Mouse (Mus musculus) lung, postnatal 0 days (tissue): Measurements from ENCODE around the gene Dram1.

ENCODE experiments used
- CTCF ChIP-seq: IDR thresholded peaks from 2 replicates; pipeline ENCODE4 v1.5.1; 2016; ENCODE audit warnings: antibody characterized with exemption, mild to moderate bottlenecking
- EP300 ChIP-seq: IDR thresholded peaks from 2 replicates; pipeline ENCODE4 v1.6.1; 2016; ENCODE audit warnings: antibody characterized with exemption, mild to moderate bottlenecking, control low read depth

- TF ChIP-seq CTCF = no peak
- TF ChIP-seq EP300 = peak; percentile 33; the same call in 1 of the 2 replicates
Observed at GRCm38 (mm10) chr10:88341368-88341767, 37.5 kb downstream of the Dram1 start.
